Mouse (Mus musculus) intestine, postnatal 0 days (tissue): Measurements from ENCODE around the gene Pcolce2. TPM values are rescaled to one million over a fixed set of nuclear protein-coding genes. Genes with fewer than 3 reads are reported as not detected.

Source experiments
- ATAC-seq: fragments of 200-750 bp; cut with Nextera tagmentation; 2 replicates; pipeline ENCODE4 v1.8.0; 2017; ENCODE audit warnings: mild to moderate bottlenecking, moderate TSS enrichment, moderate library complexity
- H3K27ac ChIP-seq: fragments of 300-500 bp; sonication (generic); 2 replicates; pipeline ENCODE4 v1.5.1; 2014; ENCODE audit warnings: mild to moderate bottlenecking, low read depth, low read length, moderate library complexity
- H3K27me3 ChIP-seq: fragments of 300-500 bp; sonication (generic); replicated peaks from 2 replicates; pipeline ENCODE4 v1.6.1; 2014; ENCODE audit warnings: low read length, mixed read lengths; ENCODE audit not compliant: control insufficient read depth, insufficient read depth
- H3K36me3 ChIP-seq: fragments of 300-500 bp; sonication (generic); 2 replicates; pipeline ENCODE4 v1.6.1; 2014; ENCODE audit warnings: mild to moderate bottlenecking, moderate library complexity; ENCODE audit not compliant: control insufficient read depth, insufficient read depth
- H3K4me1 ChIP-seq: fragments of 300-500 bp; sonication (generic); replicated peaks from 2 replicates; pipeline ENCODE4 v1.6.1; 2014; ENCODE audit warnings: antibody characterized with exemption, low read length, mixed read lengths; ENCODE audit not compliant: control insufficient read depth, insufficient read depth
- H3K4me2 ChIP-seq: fragments of 300-500 bp; sonication (generic); replicated peaks from 2 replicates; pipeline ENCODE4 v1.6.1; 2014; ENCODE audit warnings: low read depth, mild to moderate bottlenecking, moderate library complexity
- H3K4me3 ChIP-seq: fragments of 300-500 bp; sonication (generic); 2 replicates; pipeline ENCODE4 v1.5.1; 2014; ENCODE audit warnings: low read depth, low read length
- H3K9ac ChIP-seq: fragments of 300-500 bp; sonication (generic); 2 replicates; pipeline ENCODE4 v1.6.1; 2014; ENCODE audit warnings: mild to moderate bottlenecking, low read depth, low read length
- H3K9me3 ChIP-seq: fragments of 300-500 bp; sonication (generic); 2 replicates; pipeline ENCODE4 v1.6.1; 2016; ENCODE audit warnings: mixed run types; ENCODE audit not compliant: control insufficient read depth
- CTCF ChIP-seq: sonication (generic); IDR thresholded peaks from 2 replicates; pipeline ENCODE4 v1.5.1; 2016; ENCODE audit warnings: low read depth, mild to moderate bottlenecking, control low read depth, antibody characterized with exemption, moderate library complexity
- WGBS: fragments of 180-500 bp; shearing (Covaris S2); extraction: QIAGEN DNeasy Blood & Tissue Kit; methylation state at CpG from one replicate; pipeline ENCODE4 v1.1.7; 2014; 5-methylcytosine and 5-hydroxymethylcytosine counted together
- polyA plus RNA-seq: library from polyadenylated mRNA; unstranded; fragments of >200 nt; fragmentation: Nextera tagmentation; extraction: Ambion mirVana; gene quantifications from 2 replicates; pipeline ENCODE4 v1.2.1, GENCODE M21; 2015

The Pcolce2 gene
- polyA plus RNA-seq, 1 experiment from 2014 or later = 0.16 TPM

- ATAC-seq = no peak
These were observed 59.2 kb downstream of the Pcolce2 start for GRCm38 (mm10) chr9:95696581-95696980.

GRCm38 (mm10) chr9:95697808-95698207, 60.4 kb downstream of the Pcolce2 start:
- Histone ChIP-seq H3K27ac (no peak overlapping the region), H3K9ac (no peak overlapping the region), H3K27me3 (no peaks in the 10 kb centered on the region), H3K4me1 (no peaks in the 10 kb centered on the region), H3K9me3 (no peaks in the 10 kb centered on the region), H3K4me2 (no peak overlapping the region), H3K36me3 (no peaks in the 10 kb centered on the region), H3K4me3 (no peak overlapping the region)
- peak; percentile 75 for TF ChIP-seq CTCF
- WGBS = 55% methylated on average over 2 of the region's 2 CpGs
- ATAC-seq = no peak

More at GRCm38 (mm10) chr9:95696581-95696980, 59.2 kb downstream of the Pcolce2 start:
- Histone ChIP-seq H3K36me3 (no peaks in the 10 kb centered on the region), H3K27me3 (no peaks in the 10 kb centered on the region), H3K4me1 (no peaks in the 10 kb centered on the region), H3K9ac (no peak overlapping the region), H3K27ac (no peak overlapping the region), H3K4me2 (no peak overlapping the region), H3K4me3 (no peak overlapping the region), H3K9me3 (no peaks in the 10 kb centered on the region)
- 37% methylated on average over 6 of the region's 6 CpGs for WGBS
- TF ChIP-seq CTCF = no peak

- Histone ChIP-seq H3K4me1 (no peaks in the 10 kb centered on the region), H3K36me3 (no peaks in the 10 kb centered on the region), H3K27me3 (no peaks in the 10 kb centered on the region), H3K27ac (no peak overlapping the region), H3K9me3 (no peaks in the 10 kb centered on the region), H3K4me3 (no peak overlapping the region), H3K9ac (no peak overlapping the region), H3K4me2 (no peak overlapping the region)
- WGBS = 42% methylated on average over 4 of the region's 4 CpGs
- no peak for ATAC-seq
- no peak for TF ChIP-seq CTCF
These were observed 61.9 kb downstream of the Pcolce2 start for GRCm38 (mm10) chr9:95699273-95699672.

GRCm38 (mm10) chr9:95704078-95704477, 66.7 kb downstream of the Pcolce2 start:
- Histone ChIP-seq H3K4me3 (no peak overlapping the region), H3K9me3 (no peaks in the 10 kb centered on the region), H3K36me3 (no peaks in the 10 kb centered on the region), H3K9ac (no peak overlapping the region), H3K27ac (no peak overlapping the region), H3K4me2 (no peak overlapping the region), H3K27me3 (no peaks in the 10 kb centered on the region), H3K4me1 (no peaks in the 10 kb centered on the region)
- no peak for ATAC-seq
- 86% methylated on average over 3 of the region's 3 CpGs for WGBS
- no peak for TF ChIP-seq CTCF

GRCm38 (mm10) chr9:95705371-95705770, 68.0 kb downstream of the Pcolce2 start:
- Histone ChIP-seq H3K9me3 (no peaks in the 10 kb centered on the region), H3K27me3 (no peaks in the 10 kb centered on the region), H3K36me3 (no peaks in the 10 kb centered on the region), H3K4me2 (no peak overlapping the region), H3K4me1 (no peaks in the 10 kb centered on the region), H3K9ac (no peak overlapping the region), H3K4me3 (no peak overlapping the region), H3K27ac (no peak overlapping the region)
- no peak for ATAC-seq
- TF ChIP-seq CTCF = no peak
- 85% methylated on average over 5 of the region's 5 CpGs for WGBS

- ATAC-seq = no peak
- no peaks in the 10 kb centered on the region for H3K9me3 ChIP-seq
- no peak overlapping the region for H3K4me3 ChIP-seq
- TF ChIP-seq CTCF = peak; percentile 45
- H3K36me3 ChIP-seq = no peaks in the 10 kb centered on the region
- no peaks in the 10 kb centered on the region for H3K27me3 ChIP-seq
- H3K9ac ChIP-seq = no peak overlapping the region
- no peaks in the 10 kb centered on the region for H3K4me1 ChIP-seq
- no peak overlapping the region for H3K27ac ChIP-seq
- H3K4me2 ChIP-seq = no peak overlapping the region
These were observed 71.5 kb downstream of the Pcolce2 start for GRCm38 (mm10) chr9:95708943-95709342.

- 50% methylated on average over 8 of the region's 8 CpGs for WGBS
- no peak for ATAC-seq
- no peak for TF ChIP-seq CTCF
These were observed 75.2 kb downstream of the Pcolce2 start for GRCm38 (mm10) chr9:95712574-95712973.

More at GRCm38 (mm10) chr9:95712574-95712973, 75.2 kb downstream of the Pcolce2 start:
- H3K36me3 ChIP-seq = no peaks in the 10 kb centered on the region
- H3K9me3 ChIP-seq = no peaks in the 10 kb centered on the region
- no peak overlapping the region for H3K4me3 ChIP-seq
- H3K27me3 ChIP-seq = no peaks in the 10 kb centered on the region
- no peak overlapping the region for H3K4me2 ChIP-seq
- H3K27ac ChIP-seq = no peak overlapping the region
- no peak overlapping the region for H3K9ac ChIP-seq
- no peaks in the 10 kb centered on the region for H3K4me1 ChIP-seq
